Comparison of ENCODE assay signal across 13 mouse cellular contexts in the genomic region with DNA sequence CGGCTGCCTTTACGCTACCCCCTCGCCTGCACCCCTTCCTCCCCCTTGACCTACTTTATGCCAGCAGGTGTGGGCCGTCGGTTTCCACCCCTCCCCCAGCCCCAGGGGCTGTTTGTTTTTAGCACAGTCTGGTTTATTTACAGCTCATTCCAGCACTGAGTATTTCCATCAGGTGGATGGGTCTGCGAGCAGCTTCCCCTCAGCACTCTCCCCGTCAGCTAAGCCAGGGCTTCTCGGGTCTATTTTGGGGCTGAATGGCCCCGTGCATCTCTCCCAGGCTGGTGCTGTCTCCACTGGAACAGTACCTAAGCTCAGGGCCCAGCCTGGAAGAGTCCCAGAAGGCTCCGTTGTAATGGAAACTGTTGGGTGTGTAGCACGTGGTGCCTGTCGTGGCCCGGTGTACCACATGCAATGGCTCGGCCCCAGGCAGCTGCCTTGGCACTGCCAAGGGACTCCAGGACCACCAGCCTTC. TPM values are rescaled to one million over a fixed set of nuclear protein-coding genes. Genes with fewer than 3 reads are reported as not detected.
DNase-seq lines count a peak whose midpoint lies in the region; ATAC-seq and TF ChIP-seq lines count a peak whose summit lies in the region.
"Had no signal": no experiment of that assay in that cellular context is flagged by ENCODE, and none has a peak within 500 bp of the region (broad histone marks: within the 10 kb centered on the region; RNA-seq: fewer than 3 reads in every experiment).

No protein-coding gene starts in this region.

- H3K36me3 ChIP-seq in midbrain, embryonic 10.5 days, result no peaks in the 10 kb centered on the region
- no peaks in the 10 kb centered on the region for H3K36me3 ChIP-seq in forebrain, embryonic 10.5 days (replicated peaks)
- H3K36me3 ChIP-seq: forebrain, embryonic 15.5 days; liver, embryonic 15.5 days; stomach, embryonic 15.5 days had no signal

- peak; percentile 60 for DNase-seq in lung, postnatal 10 days
- DNase-seq in lung, adult 2 months, result no peak
- peak; percentile 43 for DNase-seq in brain, adult 2 months (ENCODE audit: low read depth, low spot score)
- DNase-seq in thymus, postnatal 14 days, result peak; percentile 97
- no peak for DNase-seq in midbrain, embryonic 10.5 days (ENCODE audit: low spot score)
- no peak for DNase-seq in forebrain, embryonic 10.5 days (ENCODE audit: extremely low spot score, low spot score)
- DNase-seq: adrenal gland, adult 8-10 months; embryo, embryonic 11 days; kidney, adult 2 months had no signal

- TF ChIP-seq POLR2A in lung, adult 2 months (IDR thresholded peaks at IDR 0.05; ENCODE audit: borderline replicate concordance, extremely low read depth, low read depth, low read length), result no peak

- no peak overlapping the region for H3K27ac ChIP-seq in midbrain, embryonic 10.5 days (replicated peaks)
- H3K27ac ChIP-seq in forebrain, embryonic 10.5 days, result no peak overlapping the region
- H3K27ac ChIP-seq: forebrain, embryonic 15.5 days; liver, embryonic 15.5 days; stomach, embryonic 15.5 days had no signal

- TF ChIP-seq CTCF in lung, adult 2 months (IDR thresholded peaks at IDR 0.05; ENCODE audit: insufficient read depth, low read length), result no peak

- peak; percentile 60 for ATAC-seq in inflammation-experienced regulatory T-cells, adult 6 months
- ATAC-seq: forebrain, embryonic 15.5 days had no signal

- no peak overlapping the region for H3K4me3 ChIP-seq in lung, adult 2 months (replicated peaks; ENCODE audit: extremely low read depth, low read depth, low read length)
- no peak overlapping the region for H3K4me3 ChIP-seq in midbrain, embryonic 10.5 days
- no peak overlapping the region for H3K4me3 ChIP-seq in forebrain, embryonic 10.5 days
- H3K4me3 ChIP-seq: forebrain, embryonic 15.5 days; liver, embryonic 15.5 days; stomach, embryonic 15.5 days had no signal

- WGBS in lung, adult 2 months, result 43% methylated on average over 14 of the region's 14 CpGs
- WGBS in midbrain, embryonic 10.5 days, result 83% methylated on average over 14 of the region's 14 CpGs
- WGBS in forebrain, embryonic 10.5 days, result 81% methylated on average over 14 of the region's 14 CpGs

- H3K4me1 ChIP-seq in lung, adult 2 months (ENCODE audit: control insufficient read depth, insufficient read depth, low read length), result no peaks in the 10 kb centered on the region
- peaks cover 5% of the 10 kb centered on the region; the same call in 1 of the 2 replicates for H3K4me1 ChIP-seq in midbrain, embryonic 10.5 days
- 0 out of 2 replicates have a peak, but pooled peaks cover 4% of the 10 kb centered on the region for H3K4me1 ChIP-seq in forebrain, embryonic 10.5 days
- H3K4me1 ChIP-seq: forebrain, embryonic 15.5 days had no signal

- H3K9me3 ChIP-seq in midbrain, embryonic 10.5 days (replicated peaks), result no peaks in the 10 kb centered on the region
- no peaks in the 10 kb centered on the region for H3K9me3 ChIP-seq in forebrain, embryonic 10.5 days
- H3K9me3 ChIP-seq: forebrain, embryonic 15.5 days; liver, embryonic 15.5 days; stomach, embryonic 15.5 days had no signal

- H3K27me3 ChIP-seq in midbrain, embryonic 10.5 days (ENCODE audit: low read depth, poor library complexity, severe bottlenecking), result no peaks in the 10 kb centered on the region
- H3K27me3 ChIP-seq in forebrain, embryonic 10.5 days (ENCODE audit: poor library complexity, severe bottlenecking), result no peaks in the 10 kb centered on the region
- H3K27me3 ChIP-seq: forebrain, embryonic 15.5 days; liver, embryonic 15.5 days; stomach, embryonic 15.5 days had no signal

RNA-seq across cellular contexts. Expression of a gene that starts 35.1 kb away (rescaled TPM):
- 37.6 and 55.3 TPM in 2 replicates for polyA plus RNA-seq in lung, adult 2 months (2012; rRNA removed)
- 1 to 10 TPM; 2.1 to 6.2 (median 3.5) TPM for polyA plus RNA-seq in inflammation-experienced regulatory T-cells, adult 6 months (2017; shearing (Covaris generic))
- polyA plus RNA-seq in midbrain, embryonic 10.5 days (2016; fragmentation: Nextera tagmentation; extraction: Ambion mirVana), result 0.05 and 0.16 TPM in 2 replicates
- 0.16 and 0.22 TPM in 2 replicates for polyA plus RNA-seq in forebrain, embryonic 10.5 days (2016; fragmentation: Nextera tagmentation; extraction: Ambion mirVana)
- polyA plus RNA-seq: forebrain, embryonic 15.5 days had no signal

Comparison
In these comparisons a context has a peak if more than half of its experiments do, and no peak if none do; other contexts are left out.
1. DNase-seq: peak in lung, postnatal 10 days (single experiment), brain, adult 2 months (single experiment) and thymus, postnatal 14 days (single experiment); none in lung, adult 2 months (single experiment), midbrain, embryonic 10.5 days (single experiment) and forebrain, embryonic 10.5 days (single experiment).